Mouse (Mus musculus): ENCODE measurements around the gene Cntnap5a.

The Cntnap5a gene

DNA sequence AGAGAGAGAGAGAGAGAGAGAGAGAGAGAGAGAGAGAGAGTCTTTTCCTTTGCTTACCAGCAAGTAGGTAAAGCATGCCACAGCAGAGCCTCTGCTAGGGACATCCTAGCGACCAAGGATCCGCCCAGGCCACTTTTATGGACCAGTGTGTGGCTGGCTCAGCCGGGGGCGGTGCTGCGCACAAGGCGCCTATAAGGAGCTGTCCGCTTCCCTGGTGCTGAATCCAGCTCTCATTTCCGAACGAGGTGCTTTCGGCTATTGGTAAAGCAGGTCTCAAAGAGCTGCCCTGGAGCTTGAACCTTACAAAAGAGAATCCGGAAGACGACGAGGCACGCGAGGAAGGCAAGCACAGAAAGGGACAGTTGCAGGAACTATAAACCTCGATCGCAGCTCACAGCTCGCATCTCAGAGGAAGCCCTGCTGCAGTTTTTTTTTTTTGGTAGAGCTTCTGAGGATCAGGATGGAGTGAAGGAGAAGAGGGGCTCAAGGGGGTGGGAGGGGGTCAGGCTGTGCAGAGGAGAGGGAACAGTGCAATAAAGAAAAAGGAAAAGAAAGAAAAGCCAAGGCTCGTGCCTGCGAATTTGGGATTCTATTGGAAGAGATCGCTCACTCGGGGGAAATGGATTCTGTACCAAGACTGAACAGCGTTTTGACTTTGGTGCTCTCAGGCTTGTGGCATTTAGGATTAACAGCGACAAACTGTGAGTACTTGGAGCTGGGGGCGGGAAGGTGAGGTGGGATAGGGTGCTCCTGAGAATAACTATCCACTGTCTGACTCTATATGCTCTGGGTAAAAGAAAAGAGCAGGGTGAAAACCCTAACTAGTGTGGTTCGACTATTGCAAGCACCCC is at the start of gene Cntnap5a:
TSS of gene Cntnap5a (plus strand) at position 239 of the 851 bp plus-strand sequence.
- peak; percentile 66 to 72 for DNase-seq

DNA sequence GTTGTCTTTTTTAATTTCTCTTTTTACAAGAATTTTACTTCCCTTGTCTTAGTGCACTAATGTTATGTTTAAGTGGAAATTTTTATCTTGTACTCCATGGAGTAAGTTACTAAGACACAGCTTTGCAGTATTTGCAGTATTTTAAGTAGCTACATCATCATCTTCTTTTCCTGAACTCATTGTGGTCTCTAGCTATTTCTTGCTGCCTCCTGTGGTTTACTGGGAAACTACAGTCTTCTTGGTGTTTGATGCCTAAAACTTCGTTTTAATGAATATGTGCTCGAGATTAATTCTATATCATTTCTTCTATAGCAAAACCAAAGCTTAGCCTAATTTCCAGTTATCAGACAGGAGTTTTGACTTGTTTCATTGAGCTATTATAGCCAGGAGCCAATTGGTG is 37.6 kb upstream of the Cntnap5a start:
- peak in 1 of 2 experiments; percentile 2 for DNase-seq

DNA sequence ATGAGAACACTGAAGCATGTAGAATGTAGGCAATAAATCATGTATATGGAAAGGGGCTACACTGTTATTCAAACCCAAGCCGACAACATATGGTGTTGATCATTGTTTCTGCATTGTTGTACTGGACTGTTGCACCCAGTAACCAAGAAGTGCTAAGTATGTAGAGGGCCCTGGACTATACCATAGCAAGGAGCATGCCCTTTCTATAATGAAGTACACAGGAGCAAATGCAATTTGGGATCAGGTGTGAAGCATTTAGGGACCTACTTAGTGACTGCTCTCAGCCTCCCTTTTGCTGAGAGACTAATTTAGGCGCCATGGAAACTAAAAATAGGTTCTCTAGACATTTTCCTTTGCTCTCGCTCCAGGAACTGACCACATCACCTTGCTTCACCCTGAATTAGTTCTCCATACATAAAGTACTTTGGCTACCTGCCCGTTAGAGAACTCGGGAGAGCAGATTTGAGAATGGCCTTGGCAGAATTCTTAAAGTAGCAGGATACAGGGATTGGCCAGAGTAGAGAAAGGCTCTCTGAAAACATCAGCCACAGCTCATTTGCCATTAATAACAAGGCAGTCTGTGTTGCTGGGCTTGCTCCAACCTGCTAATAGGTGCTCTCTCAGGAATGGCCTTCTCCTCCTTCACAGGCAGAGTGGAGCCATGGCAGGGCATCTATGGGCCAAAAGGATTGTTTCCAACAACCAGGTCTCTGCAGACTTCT is 26.1 kb upstream of the Cntnap5a start:
- DNase-seq: peak; percentile 3 to 5

DNA sequence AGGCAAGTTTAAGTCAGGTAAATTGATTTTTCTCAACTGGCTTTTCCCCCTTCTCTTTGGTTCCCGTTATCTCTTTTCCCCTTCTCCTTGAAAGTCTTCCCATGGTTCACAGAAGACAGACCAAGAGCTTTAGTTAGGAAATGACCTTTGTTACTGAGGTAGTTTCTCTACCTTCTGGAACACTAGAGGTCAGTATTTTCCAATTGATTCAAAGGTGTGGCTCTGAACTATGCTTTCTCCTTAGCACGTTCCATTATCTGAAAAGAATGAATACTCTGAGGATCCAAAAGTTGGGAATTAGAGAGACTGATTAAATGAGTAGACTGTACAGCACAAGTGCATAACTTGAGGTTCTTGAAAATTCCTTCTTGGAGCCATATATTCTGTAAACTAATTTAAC is 1.9 kb downstream of the Cntnap5a start:
- DNase-seq: peak in 1 of 2 experiments; percentile 44

DNA sequence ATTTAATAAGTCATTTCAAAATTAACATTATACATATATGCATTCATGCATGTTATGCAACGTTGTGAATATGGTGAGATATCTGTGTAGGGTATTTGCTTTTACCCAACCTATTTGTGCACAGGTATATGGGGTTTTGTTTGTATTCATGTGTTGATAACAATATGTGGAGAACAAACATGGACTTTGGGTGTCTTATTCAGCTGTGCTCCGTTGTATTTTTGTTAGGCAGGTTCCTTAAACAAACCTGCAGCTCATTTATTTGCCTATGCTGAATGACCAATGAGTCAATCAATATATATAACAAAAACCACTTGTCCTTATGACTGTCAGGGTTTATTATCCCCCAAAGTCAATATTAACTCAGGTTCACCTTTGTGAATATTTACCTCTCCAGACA is 15.2 kb downstream of the Cntnap5a start:
- no peak for DNase-seq

DNA sequence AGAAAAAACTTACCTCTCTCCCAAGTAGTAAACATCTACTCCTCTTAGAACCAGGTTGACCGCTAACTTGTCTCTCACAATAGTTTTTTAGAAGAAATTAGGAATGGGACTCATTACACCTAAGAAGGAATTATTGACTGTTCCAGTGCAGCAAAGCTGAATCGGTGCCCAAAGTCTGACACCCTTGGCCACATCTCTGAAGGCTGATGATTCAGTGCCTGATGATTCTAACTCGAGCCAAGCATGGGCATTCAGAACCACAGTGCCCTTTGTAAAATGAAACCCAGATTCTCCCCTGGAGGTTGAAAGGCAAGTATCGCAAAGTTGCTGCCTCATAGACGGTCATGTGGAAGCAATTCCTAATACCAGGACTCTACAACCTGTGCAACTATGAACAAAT is 58.0 kb downstream of the Cntnap5a start:
- DNase-seq: peak; percentile 10 to 19

DNA sequence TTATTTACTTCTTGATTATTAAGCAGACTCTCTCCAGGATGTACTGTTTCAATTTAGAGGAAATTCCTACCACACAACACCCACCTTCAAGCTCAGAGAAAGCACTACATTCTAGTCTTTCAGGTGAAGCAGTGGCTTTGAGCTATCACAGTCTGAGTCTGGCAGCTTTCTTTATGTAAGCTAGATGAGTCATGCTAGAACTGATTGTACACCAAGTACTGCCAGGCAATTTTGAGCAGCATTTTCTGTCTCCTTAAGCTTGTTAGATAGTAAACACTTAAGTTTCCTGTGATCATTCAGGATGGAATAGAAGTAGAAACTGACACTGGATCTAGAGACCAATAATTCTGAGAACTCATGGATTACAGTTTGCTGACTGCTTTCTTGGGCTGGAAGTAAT is 61.0 kb downstream of the Cntnap5a start:
- no peak for DNase-seq

DNA sequence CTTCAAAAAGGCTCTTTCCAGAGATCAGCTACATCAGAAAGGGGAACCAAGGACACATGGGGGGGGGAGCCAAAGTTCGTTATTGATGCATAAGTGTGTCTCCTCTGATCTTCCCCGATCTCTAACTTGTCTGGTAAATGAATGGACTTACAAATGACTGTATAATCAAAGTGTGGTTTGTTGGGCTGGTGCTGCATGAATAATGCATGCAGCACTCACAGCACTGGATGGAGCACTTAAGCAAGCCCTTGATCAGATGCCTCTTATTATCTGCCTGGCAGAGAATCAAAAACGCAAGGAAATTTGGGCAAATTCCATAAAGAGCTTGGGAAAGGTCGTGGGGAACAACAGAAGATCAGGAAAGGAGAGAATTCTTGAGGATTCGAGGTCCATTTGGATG is 100.2 kb downstream of the Cntnap5a start:
- DNase-seq: peak; percentile 1 to 4

DNA sequence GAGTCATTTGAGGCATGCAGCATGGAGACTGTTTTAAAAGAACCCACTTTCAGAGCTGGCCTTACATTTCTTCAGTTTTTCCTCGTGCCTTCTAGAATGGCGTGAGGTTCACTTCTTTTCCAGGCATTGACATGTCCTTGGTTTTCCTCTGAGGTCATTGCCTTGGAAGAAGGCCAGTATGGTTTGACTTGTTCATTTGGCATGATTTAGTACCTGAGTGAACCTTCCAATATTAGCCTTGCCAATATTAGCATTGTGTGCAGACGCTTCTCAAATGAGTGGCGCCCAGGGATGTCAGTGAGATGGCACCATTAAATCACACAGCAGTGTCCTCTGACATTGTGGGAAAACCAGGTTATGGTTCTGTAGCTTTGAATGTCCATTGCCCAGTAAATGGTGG is 158.0 kb downstream of the Cntnap5a start:
- peak; percentile 32 to 44 for DNase-seq

DNA sequence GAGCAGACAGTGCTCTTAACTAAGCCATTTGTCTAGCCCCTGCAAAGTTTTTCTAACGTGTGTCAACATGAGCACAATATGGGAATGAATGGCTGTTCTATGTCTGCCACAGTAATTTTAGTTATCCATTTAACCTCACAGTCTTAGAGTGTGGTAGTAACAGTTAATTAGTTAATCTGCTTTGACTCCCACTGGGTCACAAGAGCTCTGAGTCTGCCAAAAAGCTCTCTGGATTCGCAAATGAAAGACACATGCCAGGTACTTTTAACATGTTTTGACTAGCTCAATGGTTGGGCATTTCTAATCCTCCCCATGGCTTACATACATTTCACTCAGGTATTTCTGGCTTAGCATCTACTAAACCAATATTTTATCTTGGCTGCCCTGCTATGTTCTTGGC is 163.0 kb downstream of the Cntnap5a start:
- no peak for DNase-seq

DNA sequence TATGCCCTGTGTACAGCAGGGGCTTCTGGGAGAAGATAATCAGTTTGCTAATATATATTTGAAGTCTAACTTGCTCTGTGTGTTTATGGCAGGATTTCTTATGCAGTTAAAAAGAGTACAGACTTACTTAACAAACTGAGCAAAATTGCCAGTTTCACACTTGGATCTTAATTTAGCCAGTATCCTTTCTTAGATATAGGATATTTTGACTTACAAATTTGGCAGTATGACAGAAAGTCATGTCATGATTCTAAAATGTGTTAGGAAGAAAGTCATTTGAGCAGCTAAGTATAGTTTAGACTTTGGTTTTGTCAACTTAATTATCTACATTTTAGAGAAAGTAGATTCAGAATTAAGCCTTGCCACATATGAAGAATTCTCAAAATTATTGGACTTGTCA is 167.7 kb downstream of the Cntnap5a start:
- no peak for DNase-seq

DNA sequence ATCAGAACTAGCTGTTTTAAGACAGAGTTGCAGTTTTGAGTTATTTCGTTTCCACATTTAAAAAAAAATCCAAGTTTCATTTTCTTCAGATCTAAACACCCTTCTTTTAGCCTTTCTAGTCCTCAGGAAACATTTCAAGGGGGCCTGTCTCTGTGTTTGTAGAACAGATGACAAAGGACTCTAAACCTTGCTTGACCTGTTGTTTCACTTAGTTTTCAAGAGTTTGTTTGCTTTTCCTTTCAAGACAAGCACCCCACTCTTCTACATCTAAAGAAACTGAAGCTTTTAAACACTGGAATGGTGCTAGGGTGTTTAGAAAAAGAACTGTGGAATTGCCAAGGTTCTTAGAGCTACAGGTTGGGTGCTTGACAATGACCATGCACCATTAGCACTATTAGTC is 233.8 kb downstream of the Cntnap5a start:
- DNase-seq: no peak

DNA sequence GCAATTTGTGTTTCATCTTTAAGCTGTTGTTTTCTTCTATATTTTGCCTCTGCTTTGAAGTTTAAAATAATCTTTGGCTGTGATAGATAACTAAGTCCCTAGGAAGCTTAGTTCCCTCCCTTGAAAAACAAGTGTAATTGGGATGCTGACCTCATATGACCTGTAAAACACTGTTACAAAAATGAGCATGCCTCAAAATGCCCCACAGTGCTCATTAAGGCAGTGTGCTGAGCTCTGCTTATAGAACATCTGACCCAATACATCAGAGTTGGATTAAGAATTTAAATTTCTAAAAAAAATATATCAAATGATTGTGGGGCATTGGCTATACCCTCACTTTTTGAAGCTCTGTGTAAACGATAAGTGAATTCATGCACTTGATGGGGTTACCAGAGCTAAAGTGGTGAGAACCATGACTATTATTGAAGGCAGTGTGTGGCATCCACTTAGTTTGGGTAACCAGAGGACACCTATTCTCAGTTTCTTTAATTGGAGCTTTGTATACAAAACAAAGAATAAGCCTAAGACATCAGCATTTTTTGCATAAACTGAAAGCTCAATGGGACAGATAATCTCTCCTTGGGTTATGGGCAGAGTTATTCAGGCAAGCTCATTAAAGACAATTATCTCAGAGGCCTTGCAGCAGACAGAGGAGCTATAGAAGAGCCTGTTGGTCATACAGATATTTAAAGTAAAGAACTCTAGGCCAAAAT is 241.6 kb downstream of the Cntnap5a start:
- no peak for DNase-seq

DNA sequence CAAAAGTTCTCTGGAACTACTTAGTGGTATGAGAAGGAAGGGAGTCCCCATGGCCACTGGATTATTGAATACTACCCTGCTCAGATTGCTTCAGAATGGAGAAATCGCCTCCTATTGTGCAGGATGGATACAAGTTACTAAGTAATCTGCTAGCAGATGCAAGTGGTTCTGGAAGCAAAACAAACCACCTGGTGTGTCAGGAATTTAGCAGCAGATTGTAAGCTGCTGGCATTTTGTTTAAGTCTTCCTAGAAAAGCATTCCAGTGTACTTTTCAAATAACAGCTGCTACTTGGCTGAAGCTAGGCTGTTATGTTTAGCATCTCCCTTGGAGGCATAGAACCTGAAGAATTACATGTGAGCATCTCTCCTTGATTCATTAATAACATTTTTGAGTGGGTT is 247.5 kb downstream of the Cntnap5a start:
- peak; percentile 1 to 3 for DNase-seq

DNA sequence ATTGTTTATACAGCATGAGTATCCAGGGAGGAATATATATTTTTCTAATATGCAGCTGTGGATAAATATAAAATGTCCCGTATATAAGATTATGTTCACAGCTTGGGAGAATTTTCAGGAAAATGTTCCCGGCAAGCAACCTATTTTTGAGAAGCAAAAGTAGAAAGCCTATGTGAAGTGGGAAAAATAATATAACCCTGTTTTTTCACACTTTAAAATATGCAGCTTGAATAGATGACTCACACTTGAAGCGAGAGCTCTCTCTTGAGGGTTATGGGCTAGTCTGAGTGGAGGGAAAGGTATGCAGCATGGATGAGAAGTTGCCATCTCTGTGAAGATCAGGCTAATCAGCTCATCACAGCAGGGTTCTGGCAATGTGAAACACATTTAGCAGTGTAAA is 261.3 kb downstream of the Cntnap5a start:
- peak; percentile 2 to 10 for DNase-seq

DNA sequence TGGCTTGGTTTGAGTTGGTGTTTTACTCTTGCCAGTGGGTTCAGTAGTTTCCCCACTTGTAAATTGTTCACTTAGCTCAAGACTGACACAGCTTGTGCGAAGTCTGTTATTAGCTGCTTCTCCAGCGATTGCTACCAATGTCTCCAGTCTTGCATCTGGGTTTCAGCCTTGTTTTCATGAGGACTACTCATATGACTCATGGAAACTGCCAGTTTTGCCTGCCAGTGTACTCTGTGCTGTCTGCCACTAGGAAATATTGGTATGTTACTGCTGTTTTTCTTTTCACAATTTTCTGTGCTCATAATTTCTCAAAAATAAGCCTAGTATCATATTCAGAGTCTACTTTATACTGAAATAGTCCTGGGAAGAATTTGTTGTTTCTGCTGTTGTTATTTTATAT is 272.0 kb downstream of the Cntnap5a start:
- DNase-seq: no peak

DNA sequence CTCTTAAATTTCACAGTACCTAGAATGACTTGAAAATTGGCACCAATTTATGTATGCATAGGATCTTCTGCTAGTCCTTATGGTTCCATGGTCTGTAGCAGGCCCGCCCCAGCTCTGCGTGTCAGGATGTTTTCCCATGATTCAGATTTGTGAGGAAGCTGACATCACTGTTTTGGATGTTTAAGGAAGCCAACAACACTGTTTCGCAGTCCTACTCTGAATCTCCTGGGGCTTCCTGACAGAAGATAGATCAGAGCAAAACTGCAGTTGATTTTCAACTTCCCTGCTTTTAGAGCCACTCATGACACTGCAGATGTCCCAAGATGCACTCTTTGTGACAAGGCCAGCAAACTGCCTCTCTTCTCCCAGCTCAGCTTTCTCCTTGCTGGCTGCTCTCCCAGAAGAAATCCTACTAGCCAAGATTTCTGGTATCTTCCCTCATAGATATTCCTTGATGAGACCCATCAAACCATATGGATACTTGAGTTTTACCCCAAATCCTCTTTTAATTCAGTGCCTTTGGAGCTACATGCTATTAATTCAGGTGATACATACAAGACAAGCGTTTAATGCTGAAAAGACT is 280.5 kb downstream of the Cntnap5a start:
- DNase-seq: peak; percentile 3 to 4

DNA sequence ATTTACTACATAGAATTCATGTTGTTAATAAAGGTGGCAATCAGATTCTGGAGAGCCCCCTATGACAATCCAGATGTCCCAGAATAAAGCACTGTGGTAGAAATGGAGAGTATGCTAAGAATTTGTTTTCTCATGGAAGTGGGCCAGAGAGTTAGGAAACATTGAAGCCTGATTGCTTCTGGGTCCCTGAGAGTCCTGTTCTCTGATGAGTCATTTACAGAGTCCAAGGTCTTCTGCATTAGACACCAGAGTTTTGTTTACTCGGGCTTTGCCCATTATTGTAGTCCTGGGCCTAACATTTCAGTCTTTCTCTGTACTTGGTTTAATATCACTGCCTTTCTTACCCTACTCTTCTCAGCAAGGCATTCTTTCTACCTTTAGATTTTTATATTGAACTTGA is 305.6 kb downstream of the Cntnap5a start:
- no peak for DNase-seq

DNA sequence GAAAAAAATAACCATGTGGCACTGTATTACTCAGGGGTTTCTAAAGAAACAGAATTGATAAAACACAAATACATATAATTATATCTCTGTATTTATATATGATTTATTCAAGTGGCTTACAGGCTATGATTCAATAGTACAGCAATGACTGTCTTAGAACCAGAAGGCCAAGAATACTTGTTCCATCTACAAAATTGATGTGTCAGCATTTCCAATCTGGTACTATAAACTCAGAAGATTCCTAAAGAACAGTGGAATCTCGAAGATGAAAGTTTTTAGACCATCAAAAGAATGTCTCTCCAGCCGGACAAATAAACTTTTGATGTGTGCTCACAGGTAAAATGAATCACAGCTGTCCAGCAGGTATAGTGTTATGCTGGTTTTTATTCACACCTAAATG is 331.2 kb downstream of the Cntnap5a start:
- no peak for DNase-seq

DNA sequence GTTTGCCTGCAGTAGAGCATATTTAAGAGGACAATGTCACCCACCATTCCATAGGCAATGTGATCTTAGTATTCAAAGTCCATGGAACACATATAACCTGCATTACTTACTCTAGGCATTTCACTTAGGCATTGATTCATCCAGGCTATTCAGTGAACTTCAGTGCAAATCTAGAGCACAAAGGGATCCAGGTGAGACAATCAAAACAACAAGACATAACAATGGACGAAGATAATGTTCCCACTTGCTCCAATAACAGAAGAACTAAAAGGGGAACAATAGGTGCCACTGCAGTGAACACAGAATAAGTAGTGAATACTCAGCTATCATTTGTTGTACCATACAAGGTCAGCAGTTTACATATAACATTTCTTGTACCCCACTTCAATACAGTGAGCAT is 345.1 kb downstream of the Cntnap5a start:
- DNase-seq: no peak

DNA sequence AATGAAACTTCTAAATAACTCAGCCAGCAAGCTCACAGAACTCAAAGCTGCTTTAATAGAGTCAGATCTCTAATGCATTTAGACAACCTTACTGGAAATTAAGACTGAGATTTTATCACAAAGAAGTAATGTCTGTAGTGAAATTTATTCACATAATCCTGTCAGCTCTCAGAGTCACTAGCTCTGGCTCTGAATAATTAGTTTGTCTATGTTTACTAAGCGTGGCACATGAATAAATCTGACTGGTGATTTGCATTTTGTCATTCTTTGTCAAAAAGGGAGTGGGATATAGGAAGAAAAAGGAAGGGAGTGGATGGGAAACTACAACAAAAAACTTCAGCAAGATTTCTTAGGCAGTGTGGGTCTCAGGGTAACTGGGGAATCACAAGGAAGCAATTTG is 351.3 kb downstream of the Cntnap5a start:
- DNase-seq: no peak

DNA sequence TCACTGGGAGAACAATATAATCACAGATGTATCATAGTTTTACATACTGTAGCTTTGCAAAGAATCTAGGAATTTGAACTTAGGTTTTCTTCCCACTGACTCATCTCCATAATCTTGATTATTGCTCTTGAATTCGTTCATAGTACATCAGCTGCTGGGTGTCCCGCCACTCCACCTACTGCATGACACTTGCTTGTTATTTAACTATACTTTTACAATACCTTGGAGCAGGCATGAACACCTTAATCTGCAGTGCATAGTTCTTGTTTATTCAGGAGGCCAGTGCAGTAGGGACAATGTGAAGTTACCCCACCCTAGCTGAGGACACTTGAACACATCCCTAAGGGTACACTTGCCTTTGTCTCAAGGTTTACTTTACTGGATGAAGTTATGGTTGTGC is 352.3 kb downstream of the Cntnap5a start:
- DNase-seq: no peak

DNA sequence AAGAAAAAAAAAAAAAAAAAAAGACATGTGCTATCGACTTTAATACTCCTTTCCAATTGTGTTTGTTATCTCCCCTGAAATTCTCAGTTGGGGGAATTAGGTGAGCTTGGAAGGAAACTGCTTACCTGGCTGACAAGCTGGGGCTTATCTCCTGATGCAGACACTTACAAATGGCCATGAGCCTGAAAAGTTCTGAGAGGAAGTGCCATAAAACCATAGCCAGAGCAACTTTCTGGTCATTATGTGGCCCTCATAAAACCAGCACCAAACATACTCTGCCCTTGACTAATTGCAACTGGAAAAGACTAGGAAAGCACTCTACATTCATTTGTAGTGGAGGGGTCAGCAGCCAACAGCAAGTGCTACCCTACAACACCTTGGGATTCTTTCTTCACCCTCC is 359.5 kb downstream of the Cntnap5a start:
- no peak for DNase-seq

All from cerebellum, postnatal 10 days (tissue).